Mouse (Mus musculus): ENCODE results near the gene Serhl. TPM values are rescaled to one million over a fixed set of nuclear protein-coding genes. Genes with fewer than 3 reads are reported as not detected.

Gene Serhl
- polyA plus RNA-seq, 1 experiment from 2014 or later, result 58.9 TPM

DNA sequence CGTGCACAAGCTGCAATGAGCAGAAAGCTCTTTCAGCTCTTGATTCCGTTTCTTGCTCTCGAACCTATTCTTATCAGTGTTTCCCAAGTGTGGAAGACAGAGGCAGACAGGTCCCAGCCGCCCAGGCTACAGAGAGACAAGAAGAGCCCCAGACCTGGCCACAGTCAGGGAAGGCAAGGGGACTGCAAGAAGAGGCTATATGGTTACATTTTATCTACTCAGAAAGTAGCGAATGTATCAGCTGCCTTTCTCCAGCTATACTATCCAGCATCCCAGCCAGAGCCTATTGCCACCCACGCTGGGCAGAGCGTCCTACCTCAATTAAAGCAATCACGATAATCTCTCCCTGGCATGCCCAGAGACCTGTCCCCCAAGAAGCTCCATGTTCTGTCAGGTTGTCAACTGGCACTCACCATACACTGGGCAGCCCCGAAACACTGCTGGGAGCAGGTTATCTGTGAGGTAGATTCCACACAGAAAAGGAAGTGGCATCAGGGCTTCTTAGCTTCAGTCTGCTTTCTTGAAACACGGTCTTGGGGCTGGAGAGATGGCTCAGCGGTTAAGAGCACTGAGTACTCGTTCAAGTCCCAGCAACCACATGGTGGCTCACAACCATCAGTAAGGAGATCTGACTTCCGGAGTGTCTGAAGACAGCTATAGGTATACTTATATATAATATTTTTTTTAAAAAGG is 2.5 kb upstream of the Serhl start:
- Histone ChIP-seq H3K36me3 (no peaks in the 10 kb centered on the region), H3K4me1 (replicated peaks) (peaks cover 46% of the 10 kb centered on the region), H3K4me3 (no peak overlapping the region), H3K27ac (no peak overlapping the region), H3K9me3 (no peaks in the 10 kb centered on the region), H3K27me3 (ENCODE audit: insufficient read depth, poor library complexity, severe bottlenecking) (peaks cover 60% of the 10 kb centered on the region)
- WGBS, result 85% methylated on average over 13 of the region's 13 CpGs
- no peak for DNase-seq (ENCODE audit: low spot score)

DNA sequence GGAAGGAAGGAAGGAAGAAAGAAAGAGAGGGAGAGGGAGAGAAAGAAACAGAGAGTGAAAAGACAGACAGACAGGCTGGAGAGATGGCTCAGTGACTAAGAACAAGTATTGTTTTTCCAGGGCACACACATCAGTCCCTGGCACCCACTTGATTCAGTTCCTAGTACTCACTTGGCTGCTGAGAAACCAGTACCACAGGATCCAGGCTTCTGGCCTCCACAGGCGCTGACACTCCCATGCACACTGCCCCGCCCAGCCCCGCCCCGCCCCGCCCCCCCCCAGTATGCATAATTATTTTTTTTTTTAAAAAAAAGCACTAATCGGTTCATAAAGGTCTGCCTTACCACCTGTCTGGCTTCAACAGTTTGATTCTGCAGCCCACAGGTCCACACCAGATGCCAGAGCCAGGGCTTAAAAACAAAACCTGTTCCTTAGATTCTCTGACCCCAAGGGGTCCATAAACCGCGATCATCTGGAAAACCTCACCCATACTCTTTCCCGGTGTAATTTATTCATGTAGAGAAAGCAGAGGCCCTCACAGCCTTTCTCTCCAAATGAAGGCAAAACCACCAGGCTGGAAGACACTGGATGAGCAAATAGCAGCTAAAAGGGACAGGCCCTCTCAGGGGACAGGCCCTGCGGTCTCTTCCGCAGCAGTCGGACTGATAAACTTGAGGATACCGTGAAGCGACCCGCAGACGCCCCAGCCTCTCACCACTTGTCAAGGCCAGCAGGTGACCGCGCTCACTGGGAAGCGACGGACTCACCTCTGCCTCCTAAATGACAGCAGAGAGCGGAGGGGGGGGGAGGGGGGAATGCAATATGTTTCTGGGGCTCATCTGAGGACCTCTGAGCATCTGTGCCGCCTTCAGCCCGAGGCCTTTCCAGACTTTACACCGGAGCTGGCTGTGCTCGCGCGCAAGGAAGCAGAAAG is 544 bp upstream of the Serhl start:
- Histone ChIP-seq H3K36me3 (no peaks in the 10 kb centered on the region), H3K27ac (no peak overlapping the region), H3K4me1 (replicated peaks) (peaks cover 32% of the 10 kb centered on the region), H3K4me3 (peak overlapping the region; percentile 35), H3K27me3 (ENCODE audit: insufficient read depth, poor library complexity, severe bottlenecking) (peaks cover 52% of the 10 kb centered on the region), H3K9me3 (no peaks in the 10 kb centered on the region)
- 3% methylated on average over 27 of the region's 27 CpGs for WGBS
- no peak for DNase-seq (ENCODE audit: low spot score)

DNA sequence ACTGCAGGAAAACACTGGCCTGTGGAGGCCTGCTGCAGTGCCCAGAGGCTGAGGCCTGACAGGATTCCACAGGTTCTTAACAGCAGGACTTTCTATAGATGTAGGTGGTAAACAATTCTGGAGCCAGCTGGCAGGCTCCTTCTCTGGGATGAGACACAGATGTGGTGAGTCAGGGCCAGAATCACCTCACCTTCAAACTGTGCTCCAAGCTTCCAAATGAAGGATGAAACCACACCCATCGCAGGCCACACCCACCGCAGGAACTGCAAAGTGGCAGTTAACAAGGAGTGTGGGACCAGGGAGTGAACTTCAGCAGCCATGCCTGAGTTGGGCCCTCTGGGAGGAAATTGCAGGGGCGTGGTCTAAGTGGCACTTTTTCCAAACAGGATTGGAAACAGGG is 1.6 kb downstream of the Serhl start:
- Histone ChIP-seq H3K4me1 (replicated peaks) (peaks cover 23% of the 10 kb centered on the region), H3K36me3 (no peaks in the 10 kb centered on the region), H3K27ac (no peak overlapping the region), H3K4me3 (no peak overlapping the region), H3K9me3 (no peaks in the 10 kb centered on the region), H3K27me3 (ENCODE audit: insufficient read depth, poor library complexity, severe bottlenecking) (peaks cover 51% of the 10 kb centered on the region)
- DNase-seq (ENCODE audit: low spot score), result no peak
- WGBS, result 44% methylated on average over 3 of the region's 3 CpGs

DNA sequence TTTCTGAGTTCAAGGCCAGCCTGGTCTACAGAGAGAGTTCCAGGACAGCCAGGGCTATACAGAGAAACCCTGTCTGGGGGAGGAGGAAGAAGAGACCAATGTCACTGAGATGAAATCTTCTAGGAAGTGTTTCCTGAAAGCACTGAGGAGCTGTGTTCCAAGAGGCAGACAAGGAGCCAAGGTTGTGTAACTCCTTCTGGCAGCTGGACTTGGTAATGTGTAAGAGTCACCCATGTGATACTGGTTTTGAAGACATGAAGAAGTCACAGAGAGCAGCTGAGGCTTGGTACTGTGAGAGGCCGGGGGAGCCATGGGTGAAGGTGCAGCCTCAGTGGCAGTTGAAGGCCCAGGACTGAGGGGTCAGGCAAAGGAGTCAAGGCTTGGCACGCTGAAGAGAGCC is 4.4 kb downstream of the Serhl start:
- no peak overlapping the region for H3K27ac ChIP-seq
- H3K4me3 ChIP-seq, result no peak overlapping the region
- no peak for DNase-seq (ENCODE audit: low spot score)
- H3K27me3 ChIP-seq (ENCODE audit: insufficient read depth, poor library complexity, severe bottlenecking), result peaks cover 43% of the 10 kb centered on the region
- peaks cover 18% of the 10 kb centered on the region for H3K4me1 ChIP-seq (replicated peaks)
- H3K36me3 ChIP-seq, result no peaks in the 10 kb centered on the region
- 72% methylated on average over 2 of the region's 2 CpGs for WGBS
- H3K9me3 ChIP-seq, result no peaks in the 10 kb centered on the region

DNA sequence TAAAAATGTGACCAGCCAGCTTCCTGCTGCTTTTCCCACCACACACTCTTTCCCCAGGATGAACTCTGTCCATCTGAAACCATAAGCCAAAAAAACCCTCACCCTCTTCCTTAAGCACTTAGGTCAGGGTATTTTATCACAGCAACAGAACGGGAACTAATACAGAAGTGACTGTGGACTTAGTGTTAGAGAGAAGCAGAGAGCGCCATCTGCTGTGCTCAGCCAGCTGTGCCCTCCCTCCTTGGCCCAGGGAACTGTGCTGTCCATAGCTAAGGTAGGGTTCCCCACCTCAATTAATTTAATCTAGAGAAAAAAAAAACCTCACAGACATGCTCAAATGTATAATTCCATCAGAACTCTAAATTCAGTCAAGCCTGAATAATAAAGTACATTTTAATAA is 6.6 kb downstream of the Serhl start:
- Histone ChIP-seq H3K4me3 (no peak overlapping the region), H3K27ac (no peak overlapping the region), H3K27me3 (ENCODE audit: insufficient read depth, poor library complexity, severe bottlenecking) (peaks cover 31% of the 10 kb centered on the region), H3K36me3 (no peaks in the 10 kb centered on the region), H3K4me1 (replicated peaks) (peaks cover 27% of the 10 kb centered on the region), H3K9me3 (no peaks in the 10 kb centered on the region)
- no peak for DNase-seq (ENCODE audit: low spot score)
- 42% methylated on average over 2 of the region's 2 CpGs for WGBS

DNA sequence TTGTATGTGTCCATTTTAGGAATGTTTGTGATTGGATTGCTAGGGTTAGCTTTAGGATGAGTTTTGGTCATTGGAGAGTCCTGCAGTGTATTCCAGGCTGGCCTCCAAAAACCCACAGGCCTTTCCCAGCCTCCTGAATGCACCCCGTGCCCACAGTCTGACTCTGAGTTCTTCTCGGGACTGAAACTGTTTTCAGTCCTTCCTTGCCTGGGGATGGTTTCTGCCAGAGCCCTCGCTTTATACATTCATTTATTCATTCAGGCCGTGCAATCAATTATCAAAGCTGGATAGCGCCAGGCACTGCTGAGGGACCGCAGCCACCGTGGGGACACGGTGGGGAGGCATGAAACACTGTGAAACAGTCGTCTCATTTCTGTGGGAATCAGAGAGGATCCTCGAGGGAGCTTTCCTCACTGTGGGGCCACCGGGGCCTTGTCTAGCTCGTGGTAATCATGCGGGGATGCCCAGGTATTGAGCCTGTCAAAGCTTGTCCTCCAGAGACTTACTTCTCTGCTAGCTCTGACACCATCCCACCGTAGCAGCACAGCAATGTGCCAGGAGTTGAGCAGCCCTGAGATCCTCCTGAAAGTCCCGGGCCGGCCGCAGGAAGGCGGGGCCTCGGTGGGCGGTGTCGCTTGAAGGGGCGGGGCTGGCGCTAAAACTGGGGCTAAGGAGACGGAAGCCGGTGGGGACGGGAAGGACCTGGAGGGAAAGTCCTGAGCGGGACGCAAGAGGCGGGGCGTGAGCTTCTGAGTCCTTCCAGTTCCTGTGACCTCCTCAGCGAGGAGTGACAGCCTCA is 10.4 kb downstream of the Serhl start:
- 3% methylated on average over 31 of the region's 31 CpGs for WGBS
- H3K27ac ChIP-seq, result peak overlapping the region; percentile 84

DNA sequence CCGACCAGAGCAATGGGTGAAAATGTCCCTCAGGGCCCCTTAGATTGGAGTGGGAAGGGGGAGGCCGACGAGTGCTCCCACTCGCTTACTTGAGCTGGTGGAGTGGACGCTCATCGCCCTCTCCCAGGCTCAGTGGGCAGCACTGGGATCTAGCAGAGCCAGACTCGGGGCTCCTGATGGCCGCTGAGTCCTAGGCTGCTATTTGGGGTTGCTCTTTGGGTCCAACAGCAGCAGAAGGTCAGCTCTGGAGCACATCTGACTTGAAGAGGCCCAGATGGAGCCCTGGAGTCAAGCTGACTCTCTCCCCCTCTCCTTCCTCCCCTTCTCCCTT is 11.0 kb downstream of the Serhl start:
- Histone ChIP-seq H3K4me1 (replicated peaks) (peaks cover 30% of the 10 kb centered on the region), H3K36me3 (no peaks in the 10 kb centered on the region), H3K4me3 (peak overlapping the region; percentile 62), H3K27ac (peak overlapping the region; percentile 84), H3K9me3 (no peaks in the 10 kb centered on the region), H3K27me3 (ENCODE audit: insufficient read depth, poor library complexity, severe bottlenecking) (peaks cover 49% of the 10 kb centered on the region)
- 5% methylated on average over 8 of the region's 8 CpGs for WGBS
- no peak for DNase-seq (ENCODE audit: low spot score)

More for the DNA sequence above, 10.4 kb downstream of the Serhl start:
- Histone ChIP-seq H3K4me3 (peak overlapping the region; percentile 62), H3K9me3 (no peaks in the 10 kb centered on the region), H3K36me3 (no peaks in the 10 kb centered on the region), H3K4me1 (replicated peaks) (peaks cover 30% of the 10 kb centered on the region), H3K27me3 (ENCODE audit: insufficient read depth, poor library complexity, severe bottlenecking) (peaks cover 49% of the 10 kb centered on the region)
- DNase-seq (ENCODE audit: low spot score), result peak; percentile 90

DNA sequence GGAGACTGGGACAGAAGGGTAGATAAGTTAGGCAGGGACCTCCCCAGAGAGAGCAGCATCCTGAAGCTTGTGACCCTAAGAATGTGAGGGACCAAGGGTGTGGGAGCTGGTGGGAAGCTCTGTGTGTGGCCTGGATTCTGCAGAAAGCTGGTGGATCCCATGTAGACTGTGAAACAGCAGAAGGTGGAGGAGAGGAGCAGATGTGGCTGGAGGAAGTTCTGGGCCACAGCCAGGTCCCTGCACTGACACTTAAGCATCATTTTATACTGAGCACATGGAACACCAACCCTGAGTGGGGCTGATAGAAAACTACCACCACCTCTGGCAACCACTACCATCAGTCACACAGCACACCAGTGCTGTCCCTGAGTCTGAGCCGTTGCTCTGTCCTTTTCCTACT is 13.8 kb downstream of the Serhl start:
- H3K27ac ChIP-seq, result no peak overlapping the region
- no peak overlapping the region for H3K4me3 ChIP-seq
- DNase-seq (ENCODE audit: low spot score), result no peak
- H3K4me1 ChIP-seq (replicated peaks), result peaks cover 37% of the 10 kb centered on the region
- H3K27me3 ChIP-seq (ENCODE audit: insufficient read depth, poor library complexity, severe bottlenecking), result peaks cover 37% of the 10 kb centered on the region
- H3K9me3 ChIP-seq, result no peaks in the 10 kb centered on the region
- H3K36me3 ChIP-seq, result no peaks in the 10 kb centered on the region
- 79% methylated on average over 1 of the region's 1 CpGs for WGBS

DNA sequence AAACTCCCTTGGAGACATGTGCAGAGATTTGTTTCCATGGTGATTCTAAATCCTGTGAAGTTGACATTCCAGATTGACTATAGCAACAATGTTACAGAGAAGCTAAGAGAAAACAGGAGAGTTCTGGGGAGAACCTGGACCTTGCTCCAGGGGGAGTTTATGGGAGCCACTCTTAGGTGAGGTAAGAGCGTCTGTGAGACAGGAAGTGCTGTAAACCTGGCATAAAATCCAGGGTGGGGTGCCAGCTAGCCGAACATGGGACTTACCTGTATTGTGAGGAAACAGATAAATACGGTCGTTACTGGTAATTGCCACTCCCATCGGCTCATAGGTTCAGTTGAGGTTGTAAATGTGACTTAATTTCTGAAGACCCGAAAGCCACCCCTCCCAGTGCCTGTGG is 17.1 kb downstream of the Serhl start:
- DNase-seq (ENCODE audit: low spot score), result no peak
- Histone ChIP-seq H3K4me1 (replicated peaks) (peaks cover 24% of the 10 kb centered on the region), H3K27ac (no peak overlapping the region), H3K9me3 (no peaks in the 10 kb centered on the region), H3K4me3 (no peak overlapping the region), H3K27me3 (ENCODE audit: insufficient read depth, poor library complexity, severe bottlenecking) (peaks cover 16% of the 10 kb centered on the region), H3K36me3 (peaks cover 6% of the 10 kb centered on the region; the same call in 1 of the 2 replicates)
- WGBS, result 90% methylated on average over 6 of the region's 6 CpGs

DNA sequence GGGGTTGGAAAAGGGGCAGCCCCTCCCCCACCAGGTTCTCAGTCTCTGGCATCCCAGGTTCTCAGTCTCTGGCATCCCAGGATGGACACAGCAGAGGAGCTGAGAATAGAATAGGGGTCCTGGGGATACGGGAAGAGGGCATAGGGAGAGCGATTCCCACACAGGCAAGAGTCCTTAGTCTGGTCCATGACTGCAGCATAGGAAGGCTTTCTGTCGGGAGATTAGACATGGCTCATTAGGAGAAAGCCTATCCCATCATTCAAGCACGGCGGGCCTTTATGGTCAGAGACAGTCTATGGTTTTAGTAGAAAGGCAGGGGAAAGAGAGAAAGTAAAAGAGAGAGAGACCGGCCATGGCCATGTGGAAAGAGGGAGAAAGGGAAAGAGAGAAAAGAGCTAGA is 18.5 kb downstream of the Serhl start:
- H3K4me3 ChIP-seq, result no peak overlapping the region
- H3K9me3 ChIP-seq, result no peaks in the 10 kb centered on the region
- peak overlapping the region; percentile 30; the same call in 1 of the 2 replicates for H3K27ac ChIP-seq
- DNase-seq (ENCODE audit: low spot score), result no peak
- peaks cover 24% of the 10 kb centered on the region for H3K4me1 ChIP-seq (replicated peaks)
- peaks cover 3% of the 10 kb centered on the region; the same call in 1 of the 2 replicates for H3K27me3 ChIP-seq (ENCODE audit: insufficient read depth, poor library complexity, severe bottlenecking)
- H3K36me3 ChIP-seq, result peaks cover 6% of the 10 kb centered on the region; the same call in 1 of the 2 replicates
- WGBS, result 38% methylated on average over 6 of the region's 6 CpGs

DNA sequence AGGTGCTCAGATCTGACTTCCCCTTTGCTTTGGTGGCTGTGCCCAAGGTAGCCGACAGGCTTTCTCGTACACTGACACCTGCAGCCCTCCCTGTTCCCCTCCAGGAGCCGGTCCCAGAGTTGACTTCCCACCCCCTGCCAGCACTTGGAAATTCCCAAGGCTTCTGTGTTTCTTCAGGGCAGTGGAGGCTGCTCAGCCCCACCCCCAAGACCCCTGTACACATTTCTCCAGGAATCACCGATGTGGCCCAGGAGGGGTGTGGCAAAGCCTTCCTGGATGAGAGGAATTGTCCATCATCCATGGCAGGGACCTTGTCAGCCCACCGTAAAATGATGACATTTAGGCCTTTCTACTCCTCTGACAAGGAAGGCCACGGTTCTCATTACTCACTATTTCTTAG is 22.0 kb downstream of the Serhl start:
- Histone ChIP-seq H3K4me1 (replicated peaks) (peaks cover 51% of the 10 kb centered on the region), H3K36me3 (peaks cover 32% of the 10 kb centered on the region), H3K4me3 (no peak overlapping the region), H3K9me3 (no peaks in the 10 kb centered on the region), H3K27me3 (ENCODE audit: insufficient read depth, poor library complexity, severe bottlenecking) (no peaks in the 10 kb centered on the region), H3K27ac (0 out of 2 replicates have a peak overlapping the region, but pooled peaks have one; percentile 8)
- DNase-seq (ENCODE audit: low spot score), result no peak
- WGBS, result 62% methylated on average over 6 of the region's 6 CpGs

DNA sequence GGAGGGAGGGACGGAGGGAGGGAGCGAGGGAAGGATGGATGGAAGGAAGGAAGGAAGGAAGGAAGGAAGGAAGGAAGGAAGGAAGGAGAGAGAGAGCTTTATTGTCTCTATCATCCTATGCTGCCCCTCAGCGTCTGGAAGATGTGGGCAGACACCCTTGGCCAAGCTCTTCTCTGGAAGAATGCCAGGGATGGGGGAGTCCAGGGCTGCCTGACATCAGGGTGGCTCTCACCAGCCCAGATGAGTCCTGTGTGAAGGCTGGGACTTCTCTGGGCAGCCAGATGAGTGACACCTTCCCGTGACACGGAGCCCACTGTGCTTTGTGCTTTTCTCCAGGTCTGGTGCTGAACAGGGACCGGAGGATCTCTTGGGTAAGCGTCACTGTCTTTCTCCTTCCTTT is 22.6 kb downstream of the Serhl start:
- H3K27me3 ChIP-seq (ENCODE audit: insufficient read depth, poor library complexity, severe bottlenecking), result no peaks in the 10 kb centered on the region
- WGBS, result 86% methylated on average over 7 of the region's 7 CpGs
- DNase-seq (ENCODE audit: low spot score), result no peak
- H3K36me3 ChIP-seq, result peaks cover 38% of the 10 kb centered on the region
- H3K27ac ChIP-seq, result no peak overlapping the region
- H3K9me3 ChIP-seq, result no peaks in the 10 kb centered on the region
- peaks cover 51% of the 10 kb centered on the region for H3K4me1 ChIP-seq (replicated peaks)
- no peak overlapping the region for H3K4me3 ChIP-seq
